Mouse (Mus musculus): ENCODE measurements around the gene Sdccag8. TPM values are rescaled to one million over a fixed set of nuclear protein-coding genes. Genes with fewer than 3 reads are reported as not detected.
A peak's percentile ranks its signal among the peaks of the same experiment; 100 is the strongest.

The Sdccag8 gene
- total and polyA plus RNA-seq, 2 experiments from 2014 or later, result 5.9 to 8.1 TPM

DNA sequence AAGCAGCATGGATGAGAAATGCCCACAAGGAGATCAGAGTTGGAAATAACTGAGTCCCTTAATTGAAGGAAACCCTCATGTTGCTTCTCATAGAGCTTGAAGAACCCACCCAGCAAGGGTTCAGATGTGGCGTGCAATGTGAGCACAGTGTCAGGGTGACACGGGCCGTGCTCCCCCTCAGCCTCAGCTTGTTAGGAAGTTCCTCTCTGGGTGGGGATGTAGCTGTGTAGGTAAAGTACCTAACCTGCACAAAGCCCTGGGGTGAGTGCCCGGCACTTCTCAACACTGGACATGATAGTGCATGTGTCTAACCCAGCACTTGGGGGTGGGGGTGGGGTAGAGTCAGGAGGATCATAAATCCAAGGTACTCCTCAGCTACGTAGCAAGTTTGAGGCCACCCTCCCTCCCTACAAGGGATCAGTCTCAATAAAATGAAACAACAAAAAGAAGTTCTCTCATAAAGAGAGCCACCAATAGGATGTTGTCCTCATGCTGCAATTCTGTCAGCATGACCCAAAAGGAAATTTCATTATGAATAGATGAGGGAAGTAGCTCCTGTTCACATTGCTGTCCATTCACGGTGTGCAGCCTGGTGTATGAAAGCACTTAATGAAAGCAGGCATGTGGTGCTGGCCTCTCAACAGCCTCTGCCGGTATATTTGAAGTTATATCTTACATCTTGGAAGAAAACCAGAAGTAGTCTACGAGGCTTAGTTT lies 130.2 kb downstream of the Sdccag8 start:
- TF ChIP-seq EP300 (IDR thresholded peaks at IDR 0.05; ENCODE audit: low read depth), result no peak
- TF ChIP-seq CTCF (IDR thresholded peaks at IDR 0.05; ENCODE audit: low read depth), result no peak
- H3K27me3 ChIP-seq (ENCODE audit: control insufficient read depth, insufficient read depth, low read length), result no peaks in the 10 kb centered on the region
- H3K4me2 ChIP-seq (ENCODE audit: low read depth, low read length), result no peak overlapping the region
- no peaks in the 10 kb centered on the region for H3K4me1 ChIP-seq (ENCODE audit: control insufficient read depth, insufficient read depth)
- H3K4me3 ChIP-seq (ENCODE audit: low read depth, low read length), result no peak overlapping the region
- H3K27ac ChIP-seq (ENCODE audit: low read depth), result no peak overlapping the region; the same call in 1 of the 2 replicates
- DNase-seq (ENCODE audit: low spot score) (no peak), ATAC-seq (ENCODE audit: insufficient read depth, low read depth) (no peak)
- no peaks in the 10 kb centered on the region for H3K9me3 ChIP-seq (replicated peaks; ENCODE audit: control insufficient read depth, low read length)
- no peaks in the 10 kb centered on the region for H3K36me3 ChIP-seq (replicated peaks; ENCODE audit: control insufficient read depth, insufficient read depth, low read length)
- 75% methylated on average over 8 of the region's 8 CpGs for WGBS
- no peak overlapping the region for H3K9ac ChIP-seq (replicated peaks; ENCODE audit: low read depth, low read length)

DNA sequence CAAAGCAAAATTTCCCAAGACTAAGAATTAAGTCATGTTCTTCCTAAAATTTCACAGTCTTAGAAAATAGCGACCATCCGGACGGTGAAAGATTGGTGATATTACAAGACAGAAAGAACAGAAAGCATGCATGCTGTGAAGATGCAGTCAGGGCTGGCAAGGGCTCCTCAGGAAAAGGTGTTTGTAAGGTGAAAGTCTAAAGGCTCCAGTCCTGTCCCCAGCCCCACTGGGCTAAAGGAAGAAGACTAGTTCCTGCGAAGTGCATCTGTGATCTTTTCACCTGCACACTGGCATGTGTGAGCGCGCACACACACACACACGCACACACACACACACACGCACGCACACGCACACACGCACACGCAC lies 130.7 kb downstream of the Sdccag8 start:
- DNase-seq (ENCODE audit: low spot score) (no peak), ATAC-seq (ENCODE audit: insufficient read depth, low read depth) (no peak)
- Histone ChIP-seq H3K27me3 (ENCODE audit: control insufficient read depth, insufficient read depth, low read length) (no peaks in the 10 kb centered on the region), H3K27ac (ENCODE audit: low read depth) (no peak overlapping the region; the same call in 1 of the 2 replicates), H3K9me3 (replicated peaks; ENCODE audit: control insufficient read depth, low read length) (no peaks in the 10 kb centered on the region), H3K4me2 (ENCODE audit: low read depth, low read length) (no peak overlapping the region), H3K9ac (replicated peaks; ENCODE audit: low read depth, low read length) (no peak overlapping the region), H3K36me3 (replicated peaks; ENCODE audit: control insufficient read depth, insufficient read depth, low read length) (no peaks in the 10 kb centered on the region), H3K4me3 (ENCODE audit: low read depth, low read length) (no peak overlapping the region), H3K4me1 (ENCODE audit: control insufficient read depth, insufficient read depth) (no peaks in the 10 kb centered on the region)
- WGBS, result 82% methylated on average over 12 of the region's 12 CpGs
- TF ChIP-seq CTCF (IDR thresholded peaks at IDR 0.05; ENCODE audit: low read depth) (no peak), EP300 (IDR thresholded peaks at IDR 0.05; ENCODE audit: low read depth) (no peak)

DNA sequence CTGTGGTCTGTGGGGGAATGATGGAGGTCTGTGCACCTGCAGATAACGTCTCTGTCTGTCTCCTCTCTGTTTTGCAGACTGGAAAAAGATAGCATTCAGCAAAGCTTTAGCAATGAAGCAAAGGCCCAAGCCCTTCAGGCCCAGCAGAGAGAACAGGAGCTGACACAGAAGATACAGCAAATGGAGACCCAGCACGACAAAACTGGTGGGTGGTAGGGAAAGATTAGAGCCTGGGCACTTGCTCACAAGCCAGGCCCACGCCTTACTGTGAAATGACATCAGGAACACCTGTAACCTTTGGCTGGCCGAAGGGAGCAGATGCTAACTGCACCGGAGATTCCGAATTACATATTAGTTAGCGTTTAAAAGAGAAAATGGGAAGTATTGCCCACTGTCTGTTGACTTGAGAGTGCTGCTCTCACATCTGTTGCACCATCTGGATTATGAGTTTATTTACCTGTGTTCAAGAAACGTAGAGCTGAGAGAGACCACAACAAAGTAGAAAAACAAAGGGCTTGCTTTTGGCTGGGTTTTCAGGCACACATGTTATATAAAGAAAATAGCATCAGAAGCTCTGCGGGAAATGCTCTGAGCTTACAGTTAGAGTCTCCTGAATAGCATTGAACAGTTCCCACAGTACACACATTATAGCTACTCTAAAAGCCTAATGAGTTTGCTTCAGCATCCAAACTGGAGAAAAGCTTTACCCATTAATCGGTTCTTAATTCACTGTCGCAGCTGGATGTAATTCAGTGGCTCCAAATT lies 131.8 kb downstream of the Sdccag8 start:
- no peaks in the 10 kb centered on the region for H3K9me3 ChIP-seq (replicated peaks; ENCODE audit: control insufficient read depth, low read length)
- TF ChIP-seq CTCF (IDR thresholded peaks at IDR 0.05; ENCODE audit: low read depth), result no peak
- no peak for TF ChIP-seq EP300 (IDR thresholded peaks at IDR 0.05; ENCODE audit: low read depth)
- ATAC-seq (ENCODE audit: insufficient read depth, low read depth) (no peak), DNase-seq (ENCODE audit: low spot score) (no peak)
- H3K4me1 ChIP-seq (ENCODE audit: control insufficient read depth, insufficient read depth), result no peaks in the 10 kb centered on the region
- H3K27ac ChIP-seq (ENCODE audit: low read depth), result peak overlapping the region; percentile 53; the same call in 1 of the 2 replicates
- no peak overlapping the region for H3K4me3 ChIP-seq (ENCODE audit: low read depth, low read length)
- H3K4me2 ChIP-seq (ENCODE audit: low read depth, low read length), result no peak overlapping the region
- 77% methylated on average over 11 of the region's 11 CpGs for WGBS
- no peaks in the 10 kb centered on the region for H3K36me3 ChIP-seq (replicated peaks; ENCODE audit: control insufficient read depth, insufficient read depth, low read length)
- no peak overlapping the region for H3K9ac ChIP-seq (replicated peaks; ENCODE audit: low read depth, low read length)
- H3K27me3 ChIP-seq (ENCODE audit: control insufficient read depth, insufficient read depth, low read length), result no peaks in the 10 kb centered on the region

DNA sequence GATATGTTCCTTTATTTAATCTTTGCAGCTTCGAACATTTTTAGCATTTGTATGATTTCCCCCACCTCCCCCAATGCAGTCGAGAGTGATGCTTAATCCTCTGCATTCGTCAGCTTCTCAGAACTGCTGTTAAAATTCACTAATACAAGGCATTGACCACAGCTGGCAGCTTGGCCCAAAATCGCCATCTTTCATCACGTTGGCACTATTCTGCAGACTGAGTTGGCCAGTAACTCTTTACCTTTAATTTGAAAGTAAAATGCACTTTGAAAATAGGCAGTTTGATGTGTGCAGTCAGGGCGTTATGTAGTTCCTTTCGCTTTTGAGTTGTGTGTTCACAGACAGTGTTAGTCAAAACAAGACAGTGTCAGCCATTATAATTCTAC lies 132.3 kb downstream of the Sdccag8 start:
- H3K4me1 ChIP-seq (ENCODE audit: control insufficient read depth, insufficient read depth), result no peaks in the 10 kb centered on the region
- H3K4me3 ChIP-seq (ENCODE audit: low read depth, low read length), result no peak overlapping the region
- no peak for TF ChIP-seq EP300 (IDR thresholded peaks at IDR 0.05; ENCODE audit: low read depth)
- TF ChIP-seq CTCF (IDR thresholded peaks at IDR 0.05; ENCODE audit: low read depth), result no peak
- no peaks in the 10 kb centered on the region for H3K27me3 ChIP-seq (ENCODE audit: control insufficient read depth, insufficient read depth, low read length)
- no peak for DNase-seq (ENCODE audit: low spot score)
- no peak overlapping the region for H3K4me2 ChIP-seq (ENCODE audit: low read depth, low read length)
- H3K9ac ChIP-seq (replicated peaks; ENCODE audit: low read depth, low read length), result no peak overlapping the region
- peak overlapping the region; percentile 30; the same call in 1 of the 2 replicates for H3K27ac ChIP-seq (ENCODE audit: low read depth)
- WGBS, result 81% methylated on average over 7 of the region's 7 CpGs
- no peak for ATAC-seq (ENCODE audit: insufficient read depth, low read depth)
- no peaks in the 10 kb centered on the region for H3K9me3 ChIP-seq (replicated peaks; ENCODE audit: control insufficient read depth, low read length)
- no peaks in the 10 kb centered on the region for H3K36me3 ChIP-seq (replicated peaks; ENCODE audit: control insufficient read depth, insufficient read depth, low read length)

DNA sequence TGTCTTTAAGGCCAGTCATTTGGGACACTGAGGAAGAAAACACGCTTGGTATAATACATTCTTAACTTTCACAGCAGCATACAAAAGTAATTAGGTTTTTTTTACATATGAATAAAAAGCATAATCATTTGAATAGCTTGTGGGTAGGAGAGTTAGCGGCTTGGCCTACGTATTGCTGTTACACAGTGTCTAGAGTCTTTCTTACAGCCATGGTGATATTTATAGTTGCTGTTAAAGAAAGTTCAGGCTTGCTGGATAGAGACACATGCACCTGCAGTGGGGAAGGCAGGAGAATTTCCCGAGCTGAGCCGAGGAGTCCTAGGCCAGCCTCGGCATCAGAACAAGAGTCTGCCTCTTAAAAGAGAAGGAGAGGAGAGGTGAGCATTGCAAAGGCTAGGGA lies 134.4 kb downstream of the Sdccag8 start:
- WGBS, result 54% methylated on average over 6 of the region's 6 CpGs

More for the DNA sequence above, 134.4 kb downstream of the Sdccag8 start:
- Histone ChIP-seq H3K9ac (replicated peaks; ENCODE audit: low read depth, low read length) (no peak overlapping the region), H3K27me3 (ENCODE audit: control insufficient read depth, insufficient read depth, low read length) (no peaks in the 10 kb centered on the region), H3K4me1 (ENCODE audit: control insufficient read depth, insufficient read depth) (no peaks in the 10 kb centered on the region), H3K27ac (ENCODE audit: low read depth) (no peak overlapping the region), H3K4me2 (ENCODE audit: low read depth, low read length) (no peak overlapping the region), H3K9me3 (replicated peaks; ENCODE audit: control insufficient read depth, low read length) (no peaks in the 10 kb centered on the region), H3K4me3 (ENCODE audit: low read depth, low read length) (no peak overlapping the region), H3K36me3 (replicated peaks; ENCODE audit: control insufficient read depth, insufficient read depth, low read length) (no peaks in the 10 kb centered on the region)
- no peak for TF ChIP-seq EP300 (IDR thresholded peaks at IDR 0.05; ENCODE audit: low read depth)
- TF ChIP-seq CTCF (IDR thresholded peaks at IDR 0.05; ENCODE audit: low read depth), result no peak
- DNase-seq (ENCODE audit: low spot score) (no peak), ATAC-seq (ENCODE audit: insufficient read depth, low read depth) (no peak)

All from heart, postnatal 0 days (tissue).